Mouse (Mus musculus) 416B (cell line): ENCODE results near the gene Rad9a.

Source experiments
- DNase-seq: peaks from one replicate; pipeline ENCODE4 v3.0.0; 2011; ENCODE audit warnings: low read depth

Rad9a gene

DNA sequence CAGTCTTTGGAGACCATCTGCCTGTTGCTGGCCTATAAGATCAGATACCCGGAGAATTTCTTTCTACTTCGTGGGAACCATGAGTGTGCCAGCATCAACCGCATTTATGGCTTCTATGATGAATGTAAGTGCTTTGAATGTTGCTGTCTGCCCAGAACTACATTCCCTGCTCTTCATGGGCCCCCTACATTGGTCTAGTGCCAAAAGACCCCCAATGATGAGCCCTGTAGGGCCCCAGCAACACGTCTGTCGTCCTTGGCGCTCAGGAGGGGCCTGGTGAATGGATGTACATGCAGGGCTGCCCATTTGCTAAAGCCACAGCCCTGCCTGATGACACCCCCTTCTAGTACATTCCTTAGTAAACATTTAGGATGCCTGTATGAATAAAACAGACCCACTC, 8.3 kb downstream of the Rad9a start:
- no peak for DNase-seq

DNA sequence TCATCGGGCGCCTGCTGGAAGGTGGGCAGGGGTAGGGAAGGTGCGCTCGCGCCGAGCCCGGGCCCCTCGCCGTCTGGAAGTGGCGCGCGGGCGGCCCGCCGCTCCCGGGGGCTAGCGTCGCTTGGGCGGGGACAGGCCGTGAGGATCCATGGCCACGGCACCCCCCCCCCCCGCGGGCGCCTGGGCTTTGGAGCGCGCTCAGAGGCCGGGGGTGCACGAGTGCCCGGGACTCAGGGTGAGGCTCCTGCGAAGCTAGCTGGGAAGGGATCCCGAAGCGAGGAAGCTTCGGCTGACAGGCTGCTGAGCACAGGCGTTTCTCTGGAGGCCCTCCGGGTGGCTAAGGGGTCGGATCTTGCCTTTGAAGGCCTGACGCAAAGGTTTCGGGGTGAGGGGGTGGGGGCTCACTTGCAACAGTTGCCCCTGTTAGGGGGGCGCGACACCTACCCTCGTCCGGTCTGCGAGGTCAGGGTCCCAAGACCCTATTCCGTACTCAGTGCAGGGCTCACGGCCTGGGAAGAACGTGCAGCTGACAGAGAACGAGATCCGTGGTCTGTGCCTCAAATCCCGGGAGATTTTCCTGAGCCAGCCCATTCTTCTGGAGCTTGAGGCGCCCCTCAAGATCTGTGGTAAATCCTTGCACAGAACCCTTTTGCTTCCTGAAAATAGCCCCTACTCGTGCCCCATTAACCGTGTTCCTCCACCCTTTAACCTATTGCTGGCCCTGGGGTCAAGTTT, 9.0 kb downstream of the Rad9a start:
- DNase-seq = no peak

DNA sequence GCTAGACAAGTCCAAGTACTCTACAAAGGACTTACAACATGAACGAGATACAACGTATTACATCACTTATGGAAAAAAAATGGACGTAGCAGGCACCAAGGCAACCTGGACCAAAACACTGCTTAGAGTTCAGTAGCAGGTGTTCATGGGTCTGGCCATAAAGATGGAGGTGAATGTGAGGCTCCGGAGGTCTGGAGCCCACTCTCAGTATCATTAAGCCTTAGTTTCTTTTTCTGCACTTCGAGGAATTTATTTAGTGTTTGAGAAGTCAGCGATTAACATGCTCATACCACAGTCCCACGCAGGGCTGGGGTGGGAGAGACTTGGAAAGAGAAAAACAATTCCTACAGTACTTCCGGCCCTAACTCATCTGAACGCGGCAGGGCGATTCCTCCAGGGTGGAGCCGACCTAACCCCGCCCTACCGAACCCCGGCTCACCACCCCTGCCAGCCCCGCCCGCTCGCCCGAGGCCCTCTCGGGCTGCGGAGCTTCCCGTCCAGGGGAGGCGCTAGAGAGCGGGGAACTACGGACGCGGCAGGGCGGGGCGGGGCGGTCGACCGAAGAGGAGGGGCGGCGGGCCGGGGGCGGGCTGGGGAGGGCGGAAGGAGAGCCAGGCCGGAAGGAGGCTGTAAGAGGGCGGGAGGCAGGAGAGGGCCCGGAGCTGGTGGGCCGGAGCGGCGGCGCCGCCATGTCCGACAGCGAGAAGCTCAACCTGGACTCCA, 9.8 kb downstream of the Rad9a start, which contains the start of gene Ppp1ca:
TSS of gene Ppp1ca (plus strand) at position 538 of the 723 bp plus-strand sequence.
- DNase-seq = peak; percentile 93

DNA sequence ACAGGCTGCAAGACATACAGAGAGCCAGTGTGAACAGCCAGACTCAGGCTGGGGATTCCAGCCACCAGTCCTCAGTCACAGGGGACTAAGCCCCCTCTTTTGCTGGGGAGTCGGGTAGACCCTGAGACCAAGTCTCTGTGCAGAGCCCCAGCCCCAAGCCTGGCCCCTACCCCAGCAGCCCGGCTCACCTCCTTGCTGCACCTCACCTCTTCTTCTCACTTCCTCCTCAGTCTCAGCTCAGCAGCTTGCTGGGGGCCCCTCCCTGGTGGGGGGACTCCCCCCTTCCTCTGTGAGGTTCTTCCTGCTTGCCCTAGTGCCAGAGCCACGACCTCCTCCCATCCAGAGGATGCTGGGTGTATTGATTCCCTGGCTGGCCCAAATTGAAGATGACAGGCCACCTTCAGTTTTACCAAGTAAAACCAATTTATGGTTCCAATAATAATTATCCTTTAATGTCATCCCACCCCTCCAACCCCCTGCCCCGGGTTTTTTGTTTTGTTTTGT, 10.6 kb downstream of the Rad9a start, which contains the start of gene Tbc1d10c:
TSS of gene Tbc1d10c (minus strand) at position 454 of the 504 bp plus-strand sequence.
- DNase-seq = peak; percentile 76

GRCm38 (mm10) chr19:4189051-4189620, 12.3 kb downstream of the Rad9a start:
- no peak for DNase-seq

DNA sequence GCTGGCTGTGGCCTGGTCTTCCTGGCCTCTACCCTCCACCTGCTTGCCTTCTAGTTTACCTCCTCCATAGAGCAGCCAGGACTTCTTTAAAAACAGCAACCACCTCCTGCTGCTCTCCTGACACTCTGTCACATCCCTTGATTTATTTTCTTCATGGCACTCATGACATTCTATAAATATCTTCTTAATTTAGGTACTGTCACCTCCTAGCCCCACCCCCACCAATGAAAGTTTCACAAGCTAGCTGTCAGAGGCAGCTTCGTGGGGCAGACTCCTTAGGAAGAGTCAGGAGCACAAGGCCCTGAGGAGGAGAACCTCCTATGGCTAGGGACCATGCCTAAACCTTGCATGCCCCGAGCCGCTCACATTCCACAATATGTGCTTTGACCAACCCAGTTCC, 14.2 kb downstream of the Rad9a start:
- DNase-seq = no peak

DNA sequence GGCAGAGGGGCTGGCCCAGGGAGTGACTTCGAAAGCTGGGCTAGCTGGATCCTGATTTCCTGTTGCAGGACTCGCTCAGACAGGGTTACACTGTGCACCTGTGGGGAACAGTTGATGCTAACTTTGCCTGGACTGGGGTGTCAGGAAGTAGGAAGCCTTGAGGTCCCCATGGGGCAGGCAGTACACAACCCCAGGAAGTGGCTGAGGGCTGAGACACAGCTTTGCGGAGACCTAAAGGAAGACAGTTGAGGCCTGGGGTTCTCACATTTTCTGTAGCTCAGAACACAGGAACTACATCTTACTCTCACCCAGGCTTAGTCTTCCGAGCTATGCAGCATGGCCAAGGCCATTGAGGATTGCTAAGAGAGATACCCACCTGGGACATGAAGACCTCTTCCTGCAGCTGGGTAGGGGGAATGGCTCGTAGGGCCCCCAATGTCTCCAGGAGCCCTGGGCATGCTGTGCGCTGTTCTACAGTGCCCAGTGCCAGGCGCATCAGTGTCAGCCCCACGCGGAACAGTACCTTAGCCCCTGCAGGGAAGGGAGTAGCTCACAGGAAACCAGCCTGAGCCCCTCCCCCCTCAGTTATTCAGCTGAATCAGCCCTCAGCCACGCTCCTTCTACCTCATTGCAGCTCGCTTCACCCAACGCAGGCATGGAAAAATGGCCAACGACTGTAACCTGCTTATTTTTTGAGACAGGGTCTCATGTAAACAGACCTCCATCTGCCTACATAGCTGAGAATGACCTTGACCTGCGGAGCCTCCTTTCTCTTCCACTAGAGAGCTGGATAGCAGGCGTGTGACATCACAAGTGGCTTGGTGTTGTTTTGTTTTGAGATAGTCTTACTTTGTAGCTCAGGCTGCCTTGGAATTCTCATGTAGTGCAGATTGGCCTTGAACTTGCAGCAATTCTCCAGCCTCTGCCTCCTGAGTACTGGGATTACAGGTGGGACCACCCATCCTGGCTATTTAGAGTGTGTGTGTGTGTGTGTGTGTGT, 16.2 kb downstream of the Rad9a start:
- DNase-seq = peak; percentile 93

GRCm38 (mm10) chr19:4183689-4184088, 17.8 kb downstream of the Rad9a start:
- DNase-seq = no peak

DNA sequence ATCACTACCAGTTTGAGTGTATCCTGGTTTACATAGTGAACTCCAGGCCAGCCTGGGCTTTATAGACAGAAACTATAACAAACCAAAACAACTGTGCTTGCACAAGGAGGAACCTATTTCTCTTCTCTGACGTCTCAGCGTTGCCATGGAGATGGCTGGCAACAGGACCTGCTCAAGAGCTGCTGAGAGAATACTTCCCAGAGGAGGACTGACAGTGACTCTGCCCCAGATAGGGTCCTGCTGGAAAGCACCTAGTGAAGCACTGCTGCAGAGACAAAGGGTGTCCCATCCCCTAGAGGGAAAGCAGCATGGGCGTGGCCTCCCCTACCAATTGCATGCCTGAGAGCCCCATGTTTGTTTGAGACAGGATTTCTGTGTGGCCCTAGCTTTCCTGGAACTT, 19.6 kb downstream of the Rad9a start:
- DNase-seq = peak; percentile 34

DNA sequence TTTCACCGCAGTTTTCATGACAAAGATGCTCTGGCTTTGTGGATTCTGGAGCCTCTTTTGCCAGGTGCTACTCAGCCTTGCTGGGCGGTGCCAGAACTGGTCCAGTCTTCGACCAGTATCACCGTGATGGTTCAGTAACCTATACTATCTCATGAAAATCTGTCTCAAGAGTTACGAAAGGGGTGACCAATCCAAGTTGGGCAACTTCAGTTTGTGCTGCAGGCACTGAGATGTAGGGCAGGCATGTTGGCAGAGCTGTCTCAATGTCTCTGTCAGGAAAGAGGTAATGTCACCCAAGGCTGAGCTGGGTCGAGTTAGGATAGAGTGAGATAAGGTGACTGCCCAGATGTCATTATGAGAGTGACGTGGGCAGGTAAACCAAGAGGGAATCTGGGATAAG, 21.1 kb downstream of the Rad9a start:
- DNase-seq = peak; percentile 62

DNA sequence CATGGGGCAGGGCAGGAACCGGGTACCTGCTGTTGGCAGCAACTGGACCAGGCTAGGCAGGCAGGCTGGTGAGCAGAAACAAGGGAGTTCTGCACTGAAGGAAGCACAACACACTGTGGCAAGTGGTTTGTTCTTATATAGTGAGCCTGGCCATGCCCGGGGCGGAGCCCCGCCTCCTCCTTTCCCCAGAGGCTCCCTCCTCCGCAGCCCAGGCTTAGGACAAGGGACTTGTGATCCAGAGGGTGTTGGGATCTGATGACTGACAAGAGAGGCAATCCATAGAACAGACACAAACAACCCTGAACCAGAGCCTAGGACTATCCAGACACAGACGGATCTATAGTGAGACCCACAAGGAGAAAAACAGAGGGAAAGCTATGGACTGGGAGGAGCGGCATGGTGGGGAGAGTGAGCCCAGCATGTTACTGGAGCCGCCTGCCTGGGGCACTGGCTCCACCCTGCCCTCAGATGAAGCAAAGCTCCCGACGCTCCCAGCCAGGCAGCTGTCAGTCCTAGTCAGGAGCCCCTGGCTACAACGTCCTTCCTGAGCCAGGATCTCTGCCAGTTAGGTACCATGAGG, 26.0 kb downstream of the Rad9a start, which contains the start of gene Carns1:
TSS of gene Carns1 (minus strand) at position 112 of the 580 bp plus-strand sequence.
- no peak for DNase-seq

- no peak for DNase-seq
Observed at GRCm38 (mm10) chr19:4172925-4173324, 28.5 kb downstream of the Rad9a start.

DNA sequence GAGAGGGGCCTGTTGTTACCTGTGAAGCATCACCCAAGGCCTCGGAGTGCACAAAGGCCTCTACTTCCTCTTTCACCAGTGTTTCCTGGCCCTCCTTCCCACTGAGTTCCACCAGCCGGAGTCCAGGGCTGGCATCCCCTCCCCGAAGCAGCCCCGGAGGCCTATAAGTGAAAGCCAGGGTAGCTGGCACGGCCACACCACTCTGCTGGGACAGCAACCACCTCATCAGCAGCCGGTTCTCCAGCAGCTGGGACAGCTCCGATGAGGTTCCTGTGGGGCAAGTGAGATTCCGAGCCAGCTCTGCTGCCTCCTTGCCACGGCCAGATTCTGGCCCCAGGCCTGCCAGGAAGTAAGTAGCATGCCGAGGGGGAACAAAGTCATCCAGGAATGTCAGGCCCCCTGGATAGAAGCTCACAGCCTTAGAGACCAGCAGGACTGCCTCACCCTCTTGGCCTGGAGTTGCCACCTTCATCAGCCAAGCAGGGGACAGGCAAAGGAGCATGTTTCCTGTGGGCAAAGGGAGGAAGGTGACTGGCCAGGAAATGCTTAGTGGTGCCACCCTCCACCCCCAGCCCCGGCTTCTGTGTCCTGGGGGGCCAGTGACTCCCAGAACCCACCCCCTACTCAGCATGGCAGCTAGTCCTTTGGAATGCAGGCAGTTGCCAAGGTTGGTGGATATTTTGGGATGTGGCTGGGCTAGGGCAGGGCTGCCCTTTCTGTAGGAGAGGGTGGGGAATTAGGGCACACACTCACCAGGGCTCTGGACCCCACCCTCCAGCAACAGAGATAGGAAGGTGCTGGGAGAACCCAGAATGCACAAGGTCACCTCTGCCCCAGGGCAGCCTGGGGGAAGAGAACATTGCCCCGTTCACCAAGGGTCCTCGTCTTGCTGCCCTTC, 29.8 kb downstream of the Rad9a start:
- DNase-seq = peak; percentile 32

DNA sequence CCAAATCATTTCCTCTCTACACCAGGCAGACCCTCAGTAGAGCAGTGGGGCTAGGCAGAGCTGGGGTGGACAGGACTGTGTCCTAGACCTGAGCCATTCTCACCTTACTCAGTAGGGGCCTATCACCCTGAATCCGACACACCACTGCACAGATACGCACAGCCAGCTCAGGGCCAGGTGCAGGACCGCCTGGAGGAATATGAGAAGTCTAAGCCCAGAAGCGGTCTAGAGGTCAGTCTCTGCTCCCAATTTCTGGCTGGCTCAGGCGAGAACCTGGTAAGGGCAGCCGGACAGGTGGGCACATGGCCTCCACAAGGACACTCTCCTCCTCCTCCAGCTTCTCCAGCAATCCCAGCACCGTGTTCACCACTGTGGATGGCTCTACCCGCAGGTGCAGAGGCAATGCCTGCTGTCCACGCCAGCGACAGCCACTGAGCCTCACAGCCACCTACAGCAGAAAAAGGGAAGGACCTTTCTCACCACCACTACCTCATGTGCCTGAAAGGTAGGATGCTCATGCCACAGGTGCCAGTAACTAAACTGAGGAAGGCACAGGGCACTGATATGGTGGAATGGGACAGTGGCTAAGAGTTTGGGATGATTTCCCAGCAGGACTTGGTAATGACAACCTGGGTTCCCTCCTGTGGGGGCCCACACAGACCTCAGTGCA, 30.6 kb downstream of the Rad9a start:
- DNase-seq = no peak

GRCm38 (mm10) chr19:4169810-4170209, 31.7 kb downstream of the Rad9a start:
- DNase-seq = no peak

GRCm38 (mm10) chr19:4169378-4169784, 32.1 kb downstream of the Rad9a start:
- DNase-seq = peak; percentile 98

GRCm38 (mm10) chr19:4166678-4167476, 34.6 kb downstream of the Rad9a start:
- DNase-seq = no peak

DNA sequence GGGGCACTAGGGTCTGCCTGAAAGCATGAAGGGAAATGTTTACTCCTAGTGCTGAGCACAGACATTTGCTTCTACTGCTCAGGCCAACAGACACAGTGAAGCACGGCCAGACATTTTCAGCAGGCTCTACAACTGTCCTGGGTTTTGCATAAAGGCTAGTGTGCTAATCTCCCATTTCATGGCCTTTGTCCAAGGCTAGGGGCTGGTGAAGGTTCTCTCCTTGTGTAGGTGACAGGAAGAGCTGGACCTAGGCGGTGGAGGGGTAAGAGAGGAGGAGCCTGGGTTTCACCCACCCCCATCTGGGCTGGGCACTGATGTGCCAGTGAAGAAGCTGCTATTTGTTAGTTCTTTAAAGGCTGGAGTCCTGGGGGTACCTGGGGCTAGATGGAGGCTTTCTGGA, 36.7 kb downstream of the Rad9a start:
- DNase-seq = no peak

DNA sequence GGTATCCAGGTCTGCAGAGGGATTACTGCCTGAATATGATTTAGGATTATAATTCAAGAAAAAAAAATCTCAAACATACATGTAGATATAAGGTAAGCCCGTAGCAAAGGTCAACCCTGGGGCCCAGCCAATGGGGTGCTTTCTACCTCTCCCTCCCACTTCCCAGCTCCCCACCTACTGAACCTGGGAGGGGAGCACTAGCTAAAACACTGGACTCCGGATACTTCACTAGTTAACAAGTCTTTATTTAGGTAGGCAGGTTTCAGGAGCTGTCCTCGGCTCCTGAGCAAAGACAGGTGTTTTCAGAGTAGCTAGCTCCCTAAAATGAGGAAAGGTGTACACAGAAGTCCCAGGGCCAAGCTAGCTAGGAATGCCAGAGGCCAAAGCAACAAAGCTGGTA, 37.4 kb downstream of the Rad9a start:
- DNase-seq = no peak
